Mouse (Mus musculus) heart, embryonic 13.5 days (tissue): Measurements from ENCODE around the gene Fam198a. TPM values are rescaled to one million over a fixed set of nuclear protein-coding genes. Genes with fewer than 3 reads are reported as not detected.

Source experiments
- ATAC-seq: fragments of 200-750 bp; cut with Nextera tagmentation; 2 replicates; pipeline ENCODE4 v1.8.0; 2017; ENCODE audit warnings: moderate TSS enrichment; ENCODE audit not compliant: insufficient number of reproducible peaks, low FRiP score, low TSS enrichment; ENCODE audit errors: extremely low read depth
- H3K27ac ChIP-seq: fragments of 300-500 bp; sonication (generic); replicated peaks from 2 replicates; pipeline ENCODE4 v1.5.1; 2015; ENCODE audit warnings: moderate library complexity, mild to moderate bottlenecking, inconsistent platforms
- H3K27me3 ChIP-seq: fragments of 300-500 bp; sonication (generic); replicated peaks from 2 replicates; pipeline ENCODE4 v1.6.1; 2015; ENCODE audit warnings: mild to moderate bottlenecking, inconsistent platforms
- H3K36me3 ChIP-seq: fragments of 300-500 bp; sonication (generic); 2 replicates; pipeline ENCODE4 v1.6.1; 2015; ENCODE audit warnings: mild to moderate bottlenecking, inconsistent platforms
- H3K4me1 ChIP-seq: fragments of 300-500 bp; sonication (generic); 2 replicates; pipeline ENCODE4 v1.6.1; 2015; ENCODE audit warnings: inconsistent platforms
- H3K4me2 ChIP-seq: fragments of 300-500 bp; sonication (generic); 2 replicates; pipeline ENCODE4 v1.6.1; 2015; ENCODE audit warnings: inconsistent platforms, mild to moderate bottlenecking, moderate library complexity
- H3K4me3 ChIP-seq: fragments of 300-500 bp; sonication (generic); 2 replicates; pipeline ENCODE4 v1.5.1; 2015; ENCODE audit warnings: moderate library complexity, mild to moderate bottlenecking, inconsistent platforms
- H3K9ac ChIP-seq: fragments of 300-500 bp; sonication (generic); 2 replicates; pipeline ENCODE4 v1.6.1; 2015; ENCODE audit warnings: inconsistent platforms, mild to moderate bottlenecking, moderate library complexity
- H3K9me3 ChIP-seq: fragments of 300-500 bp; sonication (generic); 2 replicates; pipeline ENCODE4 v1.6.1; 2016; ENCODE audit warnings: inconsistent platforms
- WGBS: fragments of 180-500 bp; shearing (Covaris S2); methylation state at CpG from one replicate; pipeline ENCODE4 v1.1.7; 2015; ENCODE audit warnings: mixed read lengths; 5-methylcytosine and 5-hydroxymethylcytosine counted together
- polyA plus RNA-seq: library from polyadenylated mRNA; unstranded; fragments of >200 nt; fragmentation: Nextera tagmentation; extraction: Ambion mirVana; gene quantifications from 2 replicates; pipeline ENCODE4 v1.2.1, GENCODE M21; 2015

Fam198a gene
- polyA plus RNA-seq, 1 experiment from 2014 or later, result 0.94 TPM

GRCm38 (mm10) chr9:121959966-121960635 lies 9.3 kb downstream of the Fam198a start:
- Histone ChIP-seq H3K9me3 (no peaks in the 10 kb centered on the region), H3K4me1 (no peaks in the 10 kb centered on the region; the same call in 1 of the 2 replicates), H3K4me3 (no peak overlapping the region), H3K4me2 (no peak overlapping the region), H3K27ac (no peak overlapping the region), H3K9ac (no peak overlapping the region), H3K27me3 (no peaks in the 10 kb centered on the region), H3K36me3 (no peaks in the 10 kb centered on the region)
- ATAC-seq, result no peak
- 42% methylated on average over 7 of the region's 7 CpGs for WGBS

DNA sequence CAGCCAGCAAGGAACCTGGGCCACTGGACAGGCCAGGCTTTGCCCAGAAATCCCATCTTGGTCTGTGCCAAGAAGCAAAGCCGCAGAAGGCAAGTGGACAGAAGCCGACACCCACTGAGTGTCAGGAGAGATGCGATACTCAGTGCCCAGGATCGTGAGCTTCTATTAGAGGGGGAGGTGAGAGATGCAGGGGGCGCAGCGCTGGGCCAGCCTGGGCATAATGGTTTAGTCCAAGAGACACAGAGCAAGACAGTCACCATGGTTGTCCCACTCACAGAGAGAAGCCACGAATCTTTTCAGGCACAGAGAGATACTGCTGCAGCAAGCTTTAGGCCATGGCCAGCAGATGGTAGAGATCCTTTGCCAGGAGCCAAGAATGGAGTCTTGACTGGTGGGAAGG lies 14.2 kb downstream of the Fam198a start:
- H3K27me3 ChIP-seq, result no peaks in the 10 kb centered on the region

GRCm38 (mm10) chr9:121968258-121968657 lies 17.5 kb downstream of the Fam198a start:
- no peaks in the 10 kb centered on the region for H3K9me3 ChIP-seq
- peaks cover 12% of the 10 kb centered on the region for H3K4me1 ChIP-seq
- ATAC-seq, result no peak
- no peaks in the 10 kb centered on the region for H3K27me3 ChIP-seq
- H3K4me3 ChIP-seq, result no peak overlapping the region
- H3K36me3 ChIP-seq, result no peaks in the 10 kb centered on the region
- WGBS, result 68% methylated on average over 5 of the region's 5 CpGs
- H3K9ac ChIP-seq, result no peak overlapping the region
- no peak overlapping the region for H3K4me2 ChIP-seq
- H3K27ac ChIP-seq, result no peak overlapping the region

More for the DNA sequence above, 14.2 kb downstream of the Fam198a start:
- Histone ChIP-seq H3K4me1 (peaks cover 3% of the 10 kb centered on the region; the same call in 1 of the 2 replicates), H3K4me3 (no peak overlapping the region), H3K4me2 (no peak overlapping the region), H3K9me3 (no peaks in the 10 kb centered on the region), H3K36me3 (no peaks in the 10 kb centered on the region), H3K27ac (no peak overlapping the region), H3K9ac (no peak overlapping the region)
- no peak for ATAC-seq
- WGBS, result 81% methylated on average over 7 of the region's 7 CpGs

DNA sequence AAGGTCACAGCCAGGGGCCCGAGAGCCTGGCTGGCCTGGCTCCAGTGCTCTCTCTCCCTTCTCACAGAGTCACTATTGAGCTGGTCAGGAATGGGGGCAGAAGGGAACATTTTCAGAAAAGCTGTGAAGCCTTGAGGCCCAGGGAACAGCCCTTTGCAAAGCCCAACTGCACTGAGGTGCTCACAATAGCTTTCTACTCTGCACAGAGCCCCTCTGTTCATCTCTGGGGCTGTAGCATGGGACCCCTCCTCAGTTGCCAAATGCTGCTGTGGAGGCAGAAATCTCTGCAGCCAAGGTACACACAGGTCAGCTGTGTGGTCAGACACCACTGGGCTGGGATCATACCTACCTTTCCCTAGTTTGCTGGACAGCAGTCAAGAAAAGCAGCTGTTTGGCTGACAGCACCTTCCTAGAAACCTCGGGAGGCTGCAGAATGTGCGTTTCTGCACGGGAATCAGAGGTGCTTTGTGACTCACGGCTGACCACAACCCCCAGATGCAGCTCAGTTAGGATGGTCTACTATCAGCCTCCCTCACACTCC lies 19.1 kb downstream of the Fam198a start:
- no peak overlapping the region for H3K4me2 ChIP-seq
- H3K27me3 ChIP-seq, result no peaks in the 10 kb centered on the region
- no peak for ATAC-seq
- H3K4me1 ChIP-seq, result peaks cover 12% of the 10 kb centered on the region
- no peaks in the 10 kb centered on the region for H3K9me3 ChIP-seq
- no peak overlapping the region for H3K9ac ChIP-seq
- H3K27ac ChIP-seq, result no peak overlapping the region
- no peaks in the 10 kb centered on the region for H3K36me3 ChIP-seq
- 44% methylated on average over 5 of the region's 5 CpGs for WGBS
- no peak overlapping the region for H3K4me3 ChIP-seq

GRCm38 (mm10) chr9:121973207-121973606 lies 22.4 kb downstream of the Fam198a start:
- H3K27ac ChIP-seq, result no peak overlapping the region
- H3K9ac ChIP-seq, result no peak overlapping the region
- H3K4me1 ChIP-seq, result peaks cover 12% of the 10 kb centered on the region
- H3K4me2 ChIP-seq, result no peak overlapping the region
- no peak overlapping the region for H3K4me3 ChIP-seq
- no peaks in the 10 kb centered on the region for H3K27me3 ChIP-seq
- no peaks in the 10 kb centered on the region for H3K36me3 ChIP-seq
- no peaks in the 10 kb centered on the region for H3K9me3 ChIP-seq
- WGBS, result 52% methylated on average over 1 of the region's 1 CpGs
- no peak for ATAC-seq

- peaks cover 12% of the 10 kb centered on the region for H3K4me1 ChIP-seq
- no peak overlapping the region for H3K4me2 ChIP-seq
- H3K9me3 ChIP-seq, result no peaks in the 10 kb centered on the region
- no peak overlapping the region for H3K27ac ChIP-seq
- ATAC-seq, result no peak
- H3K4me3 ChIP-seq, result no peak overlapping the region
- WGBS, result 77% methylated on average over 12 of the region's 12 CpGs
- H3K36me3 ChIP-seq, result no peaks in the 10 kb centered on the region
- no peak overlapping the region for H3K9ac ChIP-seq
- H3K27me3 ChIP-seq, result no peaks in the 10 kb centered on the region
Observed at GRCm38 (mm10) chr9:121974141-121974986, 23.6 kb downstream of the Fam198a start.

GRCm38 (mm10) chr9:121975321-121975720 lies 24.5 kb downstream of the Fam198a start:
- Histone ChIP-seq H3K9me3 (no peaks in the 10 kb centered on the region), H3K27me3 (no peaks in the 10 kb centered on the region), H3K4me1 (peaks cover 6% of the 10 kb centered on the region), H3K9ac (no peak overlapping the region), H3K4me2 (no peak overlapping the region), H3K27ac (no peak overlapping the region), H3K4me3 (no peak overlapping the region), H3K36me3 (no peaks in the 10 kb centered on the region)
- 66% methylated on average over 2 of the region's 2 CpGs for WGBS
- no peak for ATAC-seq

DNA sequence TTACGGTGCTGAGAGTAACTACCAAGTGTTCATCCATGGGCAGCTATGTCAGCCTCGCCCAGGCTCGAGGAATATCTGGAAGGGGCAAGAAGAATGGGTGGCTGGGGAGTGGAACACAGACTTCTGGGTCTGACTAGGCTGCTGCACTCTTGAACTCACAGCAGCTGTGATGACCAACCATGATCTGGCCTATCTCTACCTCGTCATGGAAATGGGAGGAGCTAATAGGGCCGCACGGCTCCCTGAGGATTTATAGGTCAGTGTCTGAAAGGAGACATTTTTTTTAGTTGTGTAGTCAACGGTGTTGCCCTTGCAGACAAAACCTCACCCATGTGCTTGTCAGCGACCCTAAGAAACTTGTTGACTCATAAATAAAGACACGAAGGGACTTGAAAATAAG lies 30.3 kb downstream of the Fam198a start:
- 73% methylated on average over 9 of the region's 9 CpGs for WGBS
- peaks cover 14% of the 10 kb centered on the region for H3K36me3 ChIP-seq
- no peaks in the 10 kb centered on the region for H3K27me3 ChIP-seq
- no peak overlapping the region for H3K4me3 ChIP-seq
- ATAC-seq, result no peak
- no peaks in the 10 kb centered on the region for H3K9me3 ChIP-seq
- no peak overlapping the region for H3K9ac ChIP-seq
- H3K27ac ChIP-seq, result no peak overlapping the region
- H3K4me1 ChIP-seq, result no peaks in the 10 kb centered on the region
- H3K4me2 ChIP-seq, result no peak overlapping the region

DNA sequence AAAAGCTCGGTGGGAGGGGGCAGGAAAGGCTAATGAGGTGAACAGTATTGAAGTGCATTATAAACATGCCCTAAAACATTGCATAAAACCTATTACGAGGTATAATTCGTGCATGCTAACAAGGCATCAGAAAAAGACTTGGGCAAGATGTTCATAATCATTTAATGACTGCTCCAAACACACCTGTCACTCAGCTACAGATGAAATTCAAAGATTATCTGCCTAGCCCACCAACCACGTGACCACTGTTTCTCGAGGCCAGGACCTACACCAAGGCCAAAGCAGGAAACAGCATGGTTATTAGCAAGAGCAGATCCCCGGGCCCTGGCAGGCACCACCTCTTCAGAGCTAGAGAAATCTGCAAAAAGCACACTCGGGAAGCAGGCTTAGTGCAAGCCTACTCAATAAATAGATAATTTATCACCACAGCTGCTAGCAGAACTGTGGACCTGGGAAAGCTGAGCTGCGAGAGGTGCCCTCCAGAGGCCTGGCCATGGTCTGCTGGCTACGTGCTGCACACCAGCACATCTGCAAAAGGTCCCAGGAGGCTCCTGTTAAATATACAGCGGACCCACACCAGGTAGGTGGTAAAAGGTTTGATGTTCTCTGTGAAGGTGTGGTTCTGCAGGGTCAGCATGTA lies 30.8 kb downstream of the Fam198a start:
- H3K9me3 ChIP-seq, result no peaks in the 10 kb centered on the region
- no peak overlapping the region for H3K4me3 ChIP-seq
- H3K4me2 ChIP-seq, result no peak overlapping the region
- H3K4me1 ChIP-seq, result no peaks in the 10 kb centered on the region
- WGBS, result 69% methylated on average over 10 of the region's 10 CpGs
- H3K36me3 ChIP-seq, result peaks cover 14% of the 10 kb centered on the region
- no peaks in the 10 kb centered on the region for H3K27me3 ChIP-seq
- ATAC-seq, result no peak
- H3K27ac ChIP-seq, result no peak overlapping the region
- H3K9ac ChIP-seq, result no peak overlapping the region

- no peaks in the 10 kb centered on the region for H3K4me1 ChIP-seq
- no peak for ATAC-seq
- H3K36me3 ChIP-seq, result peaks cover 14% of the 10 kb centered on the region
- no peaks in the 10 kb centered on the region for H3K27me3 ChIP-seq
- no peak overlapping the region for H3K27ac ChIP-seq
- H3K4me3 ChIP-seq, result no peak overlapping the region
- 89% methylated on average over 22 of the region's 22 CpGs for WGBS
- no peaks in the 10 kb centered on the region for H3K9me3 ChIP-seq
- no peak overlapping the region for H3K4me2 ChIP-seq
- H3K9ac ChIP-seq, result no peak overlapping the region
Observed at GRCm38 (mm10) chr9:121982214-121982613, 31.4 kb downstream of the Fam198a start.

- Histone ChIP-seq H3K9me3 (no peaks in the 10 kb centered on the region), H3K9ac (no peak overlapping the region), H3K36me3 (peaks cover 14% of the 10 kb centered on the region), H3K27ac (no peak overlapping the region), H3K4me3 (no peak overlapping the region), H3K4me2 (no peak overlapping the region), H3K27me3 (no peaks in the 10 kb centered on the region), H3K4me1 (no peaks in the 10 kb centered on the region)
- ATAC-seq, result no peak
- WGBS, result 79% methylated on average over 15 of the region's 15 CpGs
Observed at GRCm38 (mm10) chr9:121982665-121983064, 31.9 kb downstream of the Fam198a start.
